Mouse (Mus musculus): Measurements from ENCODE around the gene Rragd.
"Not testable (repeated sequence)": the region's sequence is repeated elsewhere in the genome, so short reads cannot be mapped to it uniquely, and the experiment has no call there.

The Rragd gene

GRCm38 (mm10) chr4:32982716-32983175 lies at the start of gene Rragd:
Gene Rragd (plus strand): TSS chr4:32983037.
- peak; percentile 62 to 68 for DNase-seq

- no peak for DNase-seq
These were observed 46.0 kb upstream of the Rragd start for GRCm38 (mm10) chr4:32936762-32937341.

- no peak for DNase-seq
These were observed 43.3 kb upstream of the Rragd start for GRCm38 (mm10) chr4:32939521-32939920.

GRCm38 (mm10) chr4:32939964-32940363 lies 42.9 kb upstream of the Rragd start:
- DNase-seq, result no peak

GRCm38 (mm10) chr4:32940984-32941383 lies 41.9 kb upstream of the Rragd start:
- no peak for DNase-seq

GRCm38 (mm10) chr4:32947631-32948030 lies 35.2 kb upstream of the Rragd start:
- peak in 1 of 2 experiments; percentile 6 for DNase-seq

- no peak for DNase-seq
These were observed 34.1 kb upstream of the Rragd start for GRCm38 (mm10) chr4:32948696-32949095.

GRCm38 (mm10) chr4:32950356-32951034 lies 32.3 kb upstream of the Rragd start, which contains the start of gene Ankrd6:
Gene Ankrd6 (minus strand): TSS chr4:32950841.
- DNase-seq, result peak; percentile 87 to 89

- no peak for DNase-seq
These were observed 31.5 kb upstream of the Rragd start for GRCm38 (mm10) chr4:32951035-32951940.

GRCm38 (mm10) chr4:32952681-32953080 lies 30.2 kb upstream of the Rragd start:
- DNase-seq, result no peak

GRCm38 (mm10) chr4:32956423-32956822 lies 26.4 kb upstream of the Rragd start:
- no peak for DNase-seq

- DNase-seq, result no peak
These were observed 21.4 kb upstream of the Rragd start for GRCm38 (mm10) chr4:32961394-32961793.

GRCm38 (mm10) chr4:32964619-32965018 lies 18.2 kb upstream of the Rragd start:
- DNase-seq, result not testable (repeated sequence)

- no peak for DNase-seq
These were observed 5.5 kb upstream of the Rragd start for GRCm38 (mm10) chr4:32977331-32977730.

GRCm38 (mm10) chr4:32980061-32980460 lies 2.8 kb upstream of the Rragd start:
- DNase-seq, result no peak

- DNase-seq, result no peak
These were observed 1.2 kb upstream of the Rragd start for GRCm38 (mm10) chr4:32981617-32982016.

- DNase-seq, result peak; percentile 17 to 51
These were observed 659 bp upstream of the Rragd start for GRCm38 (mm10) chr4:32982041-32982715.

- DNase-seq, result peak; percentile 75 to 84
These were observed 629 bp downstream of the Rragd start for GRCm38 (mm10) chr4:32983176-32984155.

- DNase-seq, result no peak
These were observed 1.4 kb downstream of the Rragd start for GRCm38 (mm10) chr4:32984242-32984641.

- DNase-seq, result peak; percentile 17 to 46
These were observed 2.2 kb downstream of the Rragd start for GRCm38 (mm10) chr4:32984801-32985675.

Data from kidney, postnatal 4 days (tissue).